Mouse (Mus musculus) limb, embryonic 12.5 days (tissue): Measurements from ENCODE around the gene Mmp11. TPM values are rescaled to one million over a fixed set of nuclear protein-coding genes. Genes with fewer than 3 reads are reported as not detected.

Experiments
- ATAC-seq: fragments of 200-750 bp; cut with Nextera tagmentation; 2 replicates; pipeline ENCODE4 v1.8.0; 2017; ENCODE audit warnings: low read depth, moderate TSS enrichment; ENCODE audit not compliant: insufficient number of reproducible peaks, insufficient read depth, low FRiP score, low TSS enrichment
- H3K27ac ChIP-seq: fragments of 300-500 bp; sonication (generic); 2 replicates; pipeline ENCODE4 v1.5.1; 2016; ENCODE audit warnings: mild to moderate bottlenecking, moderate library complexity
- H3K27me3 ChIP-seq: fragments of 300-500 bp; sonication (generic); 2 replicates; pipeline ENCODE4 v1.6.1; 2016; ENCODE audit warnings: mild to moderate bottlenecking, moderate library complexity
- H3K36me3 ChIP-seq: fragments of 300-500 bp; sonication (generic); 2 replicates; pipeline ENCODE4 v1.6.1; 2016; ENCODE audit warnings: mild to moderate bottlenecking, moderate library complexity
- H3K4me1 ChIP-seq: fragments of 300-500 bp; sonication (generic); replicated peaks from 2 replicates; pipeline ENCODE4 v1.6.1; 2016
- H3K4me2 ChIP-seq: fragments of 300-500 bp; sonication (generic); 2 replicates; pipeline ENCODE4 v1.6.1; 2016; ENCODE audit warnings: mild to moderate bottlenecking, moderate library complexity
- H3K4me3 ChIP-seq: fragments of 300-500 bp; sonication (generic); replicated peaks from 2 replicates; pipeline ENCODE4 v1.5.1; 2016; ENCODE audit warnings: mild to moderate bottlenecking
- H3K9ac ChIP-seq: fragments of 300-500 bp; sonication (generic); replicated peaks from 2 replicates; pipeline ENCODE4 v1.6.1; 2016; ENCODE audit warnings: mild to moderate bottlenecking, moderate library complexity
- H3K9me3 ChIP-seq: fragments of 300-500 bp; sonication (generic); 2 replicates; pipeline ENCODE4 v1.6.1; 2016; ENCODE audit warnings: mild to moderate bottlenecking, moderate library complexity
- WGBS: fragments of 180-500 bp; shearing (Covaris S2); methylation state at CpG from one replicate; pipeline ENCODE4 v1.1.7; 2016; 5-methylcytosine and 5-hydroxymethylcytosine counted together
- polyA plus RNA-seq: library from polyadenylated mRNA; unstranded; fragments of >200 nt; fragmentation: Nextera tagmentation; extraction: Ambion mirVana; gene quantifications from 2 replicates; pipeline ENCODE4 v1.2.1, GENCODE M21; 2016

Gene Mmp11
- 96.8 and 107 TPM in 2 replicates for polyA plus RNA-seq

DNA sequence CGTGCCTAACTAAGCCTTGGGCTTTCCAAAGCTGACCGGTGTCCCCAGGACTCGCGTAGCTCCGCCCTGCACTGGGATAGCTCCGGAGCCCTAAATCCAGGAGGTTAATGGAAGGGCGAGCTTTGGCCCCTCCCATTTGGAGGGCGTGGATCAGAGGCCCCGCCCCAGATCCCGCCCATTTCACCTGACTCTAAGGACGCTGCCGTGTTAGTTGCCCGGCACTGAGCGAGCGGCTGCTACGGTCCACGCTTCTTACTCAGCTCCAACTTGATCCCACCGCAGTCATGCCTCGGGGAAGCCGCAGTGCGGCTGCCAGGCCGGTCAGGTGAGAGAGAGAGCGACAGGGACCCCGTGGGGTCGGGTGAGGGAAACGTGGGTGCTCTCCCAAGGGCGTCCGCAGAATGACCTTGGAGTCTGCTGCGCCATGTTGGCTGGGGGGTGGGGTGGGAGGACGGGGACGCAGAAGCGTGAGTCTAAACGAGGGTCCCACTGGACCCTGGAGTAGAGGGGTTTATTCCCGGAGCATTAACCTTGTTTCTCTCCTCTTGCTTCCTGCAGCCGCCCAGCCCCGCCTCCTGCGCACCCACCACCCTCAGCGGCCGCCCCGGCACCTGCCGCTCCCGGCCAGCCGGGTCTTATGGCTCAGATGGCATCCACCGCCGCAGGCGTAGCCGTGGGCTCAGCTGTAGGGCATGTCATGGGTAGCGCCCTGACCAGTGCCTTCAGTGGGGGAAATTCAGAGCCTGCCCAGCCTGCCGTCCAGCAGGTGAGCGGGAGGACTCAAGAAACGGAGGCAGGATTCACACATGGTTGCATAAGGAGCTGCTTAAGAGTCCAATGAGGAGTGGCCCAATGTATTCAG, at the start of gene Mmp11:
TSS of gene Mmp11 (minus strand) at position 817 of the 862 bp plus-strand sequence.
- ATAC-seq, result peak; percentile 24; the same call in 1 of the 2 replicates
- Histone ChIP-seq H3K9me3 (no peaks in the 10 kb centered on the region), H3K4me1 (peaks cover 32% of the 10 kb centered on the region), H3K27me3 (peaks cover 55% of the 10 kb centered on the region), H3K4me2 (peak within 1 kb of the TSS; percentile 87), H3K36me3 (no peaks in the 10 kb centered on the region), H3K9ac (peak within 1 kb of the TSS; percentile 45), H3K4me3 (peak within 1 kb of the TSS; percentile 49), H3K27ac (no peak within 1 kb of the TSS)
- WGBS, result 1% methylated on average over 51 of the region's 51 CpGs

DNA sequence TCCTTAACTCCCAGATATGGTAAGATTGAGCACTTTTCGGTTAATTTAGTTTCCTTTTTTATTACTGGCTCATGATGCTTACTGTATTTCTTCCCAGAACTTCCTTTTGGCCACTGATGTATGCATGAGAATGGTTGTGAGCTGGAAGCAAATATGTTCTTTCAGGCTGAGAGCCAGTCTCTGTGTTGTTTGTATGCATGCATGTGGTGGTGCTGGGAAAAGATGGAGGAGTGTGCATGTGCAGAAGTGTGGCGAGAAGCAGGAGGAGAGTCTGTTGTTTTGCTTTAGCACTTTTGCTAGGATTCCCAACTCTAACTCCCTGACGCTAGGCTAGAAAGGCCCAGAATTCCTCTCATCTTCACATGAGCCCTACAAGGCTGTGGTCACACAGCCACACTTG, 43.1 kb upstream of the Mmp11 start:
- Histone ChIP-seq H3K4me3 (no peak overlapping the region), H3K36me3 (no peaks in the 10 kb centered on the region), H3K9ac (no peak overlapping the region), H3K9me3 (no peaks in the 10 kb centered on the region), H3K4me2 (no peak overlapping the region), H3K27me3 (no peaks in the 10 kb centered on the region), H3K4me1 (no peaks in the 10 kb centered on the region), H3K27ac (no peak overlapping the region)
- WGBS, result 81% methylated on average over 3 of the region's 3 CpGs
- no peak for ATAC-seq

DNA sequence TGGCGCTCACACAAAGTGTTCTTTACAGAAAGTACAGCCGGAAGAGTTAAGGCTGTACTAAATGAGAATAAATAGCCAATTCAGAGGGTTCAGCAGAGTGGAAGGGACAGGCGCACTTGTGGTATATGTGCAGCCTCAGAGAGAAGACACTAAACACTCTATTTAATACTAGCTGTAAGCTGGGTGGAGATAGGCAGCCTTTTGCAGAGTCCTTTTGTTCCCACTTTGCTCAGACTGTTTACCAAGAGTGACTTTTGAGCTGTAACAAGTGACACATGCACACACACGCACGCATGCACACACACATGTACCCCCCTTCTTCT, 42.5 kb upstream of the Mmp11 start:
- Histone ChIP-seq H3K36me3 (no peaks in the 10 kb centered on the region), H3K9ac (no peak overlapping the region), H3K4me2 (no peak overlapping the region), H3K4me1 (no peaks in the 10 kb centered on the region), H3K4me3 (no peak overlapping the region), H3K9me3 (no peaks in the 10 kb centered on the region), H3K27ac (no peak overlapping the region), H3K27me3 (no peaks in the 10 kb centered on the region)
- WGBS, result 89% methylated on average over 5 of the region's 5 CpGs
- no peak for ATAC-seq

DNA sequence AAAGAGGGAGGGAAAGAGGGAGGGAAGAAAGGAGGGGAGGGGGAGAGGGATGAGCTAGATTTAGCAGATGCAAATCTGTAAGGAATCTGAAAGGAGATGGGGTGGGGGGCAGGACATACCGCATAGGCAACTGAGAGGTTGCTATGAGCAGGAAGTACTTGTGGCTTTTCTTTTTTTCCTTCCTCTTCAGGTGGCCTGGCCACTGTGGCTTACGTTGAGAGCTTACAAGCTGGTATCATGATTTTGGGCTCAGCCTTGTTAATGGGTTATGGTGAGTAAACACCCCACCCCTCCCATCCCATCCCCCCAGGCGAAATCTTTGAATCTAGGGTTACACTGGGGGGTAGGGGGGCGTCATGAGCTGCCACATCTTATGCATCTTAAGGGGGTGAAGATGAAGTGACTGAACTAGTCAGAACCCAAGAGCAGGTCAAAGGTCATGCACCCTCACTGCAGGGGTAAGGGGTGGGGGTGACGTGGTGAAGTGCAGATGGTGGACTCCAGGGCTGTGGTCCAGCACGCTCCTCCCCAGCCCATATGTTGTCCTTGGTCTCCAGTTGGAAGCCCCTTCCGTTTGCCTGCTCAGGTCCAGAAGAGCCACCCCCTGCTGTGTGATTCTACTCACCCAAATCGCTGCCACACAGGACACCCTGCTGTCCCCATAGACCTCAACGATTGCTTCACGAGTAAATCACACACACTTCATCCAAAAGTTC, 42.0 kb upstream of the Mmp11 start:
- Histone ChIP-seq H3K9me3 (no peaks in the 10 kb centered on the region), H3K4me1 (no peaks in the 10 kb centered on the region), H3K4me3 (no peak overlapping the region), H3K27ac (no peak overlapping the region), H3K4me2 (no peak overlapping the region), H3K9ac (no peak overlapping the region), H3K27me3 (no peaks in the 10 kb centered on the region), H3K36me3 (no peaks in the 10 kb centered on the region)
- no peak for ATAC-seq
- 58% methylated on average over 10 of the region's 10 CpGs for WGBS

DNA sequence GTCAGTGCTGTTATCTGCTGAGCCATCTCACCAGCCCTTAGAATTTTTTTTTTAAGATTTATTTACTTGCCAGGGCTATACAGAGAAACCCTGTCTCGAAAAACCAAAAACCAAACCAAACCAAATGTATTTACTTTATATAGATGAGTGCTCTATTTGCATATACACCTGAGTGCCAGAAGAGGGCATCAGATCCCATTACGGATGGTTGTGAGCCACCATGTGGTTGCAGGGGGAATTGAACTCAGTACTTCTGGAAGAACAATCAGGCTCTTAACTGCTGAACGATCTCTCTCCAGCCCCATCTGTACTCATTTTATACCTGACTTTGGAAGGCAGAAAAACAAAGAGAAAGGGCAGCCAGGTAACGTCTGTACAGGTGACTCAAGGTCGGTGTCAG, 38.9 kb upstream of the Mmp11 start:
- Histone ChIP-seq H3K4me1 (no peaks in the 10 kb centered on the region), H3K36me3 (no peaks in the 10 kb centered on the region), H3K27ac (no peak overlapping the region), H3K4me3 (no peak overlapping the region), H3K27me3 (no peaks in the 10 kb centered on the region), H3K9me3 (no peaks in the 10 kb centered on the region), H3K4me2 (no peak overlapping the region), H3K9ac (no peak overlapping the region)
- WGBS, result 80% methylated on average over 5 of the region's 5 CpGs
- no peak for ATAC-seq

DNA sequence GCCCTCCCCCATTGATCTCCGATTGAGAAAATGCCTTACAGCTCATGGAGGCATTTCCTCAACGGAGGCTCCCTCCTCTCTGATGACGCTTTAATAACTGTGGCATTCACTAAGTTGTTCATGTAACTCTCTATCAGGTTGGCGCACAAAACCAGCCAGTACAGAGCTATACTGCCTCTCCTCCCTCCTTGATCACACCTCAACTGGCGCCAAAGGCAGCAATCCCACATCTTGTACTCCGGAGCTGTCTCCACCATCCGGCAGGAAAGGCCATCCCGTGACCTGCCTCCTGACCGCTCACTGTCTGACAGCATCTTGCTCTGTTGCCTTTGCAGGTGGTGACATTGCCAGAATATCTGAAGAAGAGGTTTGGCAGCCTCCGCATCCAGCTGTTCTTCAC, 37.5 kb upstream of the Mmp11 start:
- no peak overlapping the region for H3K9ac ChIP-seq
- no peak for ATAC-seq
- no peaks in the 10 kb centered on the region for H3K9me3 ChIP-seq
- H3K27me3 ChIP-seq, result no peaks in the 10 kb centered on the region
- no peak overlapping the region for H3K27ac ChIP-seq
- H3K4me2 ChIP-seq, result no peak overlapping the region
- no peaks in the 10 kb centered on the region for H3K36me3 ChIP-seq
- WGBS, result 87% methylated on average over 10 of the region's 10 CpGs
- no peak overlapping the region for H3K4me3 ChIP-seq
- no peaks in the 10 kb centered on the region for H3K4me1 ChIP-seq

DNA sequence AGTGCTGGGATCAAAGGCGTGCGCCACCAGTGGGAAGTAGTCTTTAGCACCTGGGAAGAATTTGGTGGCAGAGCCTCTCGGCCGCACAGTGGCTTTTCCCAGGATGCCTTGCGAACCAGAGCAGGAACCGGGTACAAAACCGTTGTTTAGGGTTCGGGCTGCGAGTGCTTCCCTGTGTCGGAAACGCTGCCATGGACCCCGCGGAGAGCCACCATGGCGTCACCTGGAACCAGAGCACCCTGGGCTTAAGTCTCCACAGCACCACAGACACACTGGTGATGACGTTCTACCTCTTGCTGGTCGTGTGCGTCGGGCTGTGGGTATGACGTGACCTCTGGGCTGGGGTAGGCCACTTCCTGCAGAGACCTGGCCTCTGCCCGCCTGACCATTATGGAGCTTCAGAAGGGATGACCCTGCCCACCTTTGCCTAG, 18.1 kb upstream of the Mmp11 start, which contains the start of gene Gm5134:
TSS of gene Gm5134 (plus strand) at position 134 of the 431 bp plus-strand sequence.
- peak within 1 kb of the TSS; percentile 44 for H3K4me2 ChIP-seq
- peaks cover 11% of the 10 kb centered on the region for H3K4me1 ChIP-seq
- H3K36me3 ChIP-seq, result no peaks in the 10 kb centered on the region
- H3K27me3 ChIP-seq, result peaks cover 33% of the 10 kb centered on the region
- no peaks in the 10 kb centered on the region for H3K9me3 ChIP-seq
- H3K9ac ChIP-seq, result peak within 1 kb of the TSS; percentile 37; the same call in 1 of the 2 replicates
- WGBS, result 23% methylated on average over 20 of the region's 20 CpGs
- H3K27ac ChIP-seq, result no peak within 1 kb of the TSS
- H3K4me3 ChIP-seq, result peak within 1 kb of the TSS; percentile 23
- no peak for ATAC-seq

DNA sequence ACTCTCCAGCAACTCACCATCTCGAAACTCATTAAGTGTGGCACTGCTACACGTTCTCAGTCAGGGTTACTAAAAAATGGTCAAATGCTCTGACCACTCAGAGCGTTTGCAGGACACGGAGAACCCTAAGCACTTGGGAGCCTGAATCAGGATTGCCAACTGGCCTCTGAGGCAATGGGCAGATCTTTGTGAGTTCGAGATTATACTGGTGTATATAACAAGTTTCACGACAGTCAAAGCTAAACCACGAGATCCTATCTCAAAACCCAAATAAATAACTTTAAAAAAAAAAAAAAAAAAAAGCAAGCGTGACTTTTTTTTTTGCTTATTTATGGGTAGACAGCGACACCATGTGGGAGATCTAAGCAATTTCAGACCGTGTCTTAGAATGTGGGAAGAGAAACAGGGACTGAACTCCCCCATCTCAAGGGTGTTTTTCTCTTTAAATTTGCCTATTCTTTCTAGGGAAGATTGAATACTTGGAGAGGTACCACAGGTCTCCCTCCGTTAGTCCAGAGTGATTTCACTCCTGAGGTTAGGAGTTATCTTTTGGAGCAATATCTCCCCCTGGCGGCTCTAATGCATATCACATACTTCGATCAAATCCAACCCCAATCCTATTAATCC, 15.2 kb upstream of the Mmp11 start:
- Histone ChIP-seq H3K27ac (no peak overlapping the region), H3K9me3 (no peaks in the 10 kb centered on the region), H3K27me3 (peaks cover 39% of the 10 kb centered on the region), H3K36me3 (no peaks in the 10 kb centered on the region), H3K9ac (peak overlapping the region; percentile 65), H3K4me2 (peak overlapping the region; percentile 87), H3K4me3 (peak overlapping the region; percentile 50), H3K4me1 (peaks cover 11% of the 10 kb centered on the region)
- 0 out of 2 replicates have a peak, but pooled peaks have one; percentile 6 for ATAC-seq
- WGBS, result 5% methylated on average over 13 of the region's 13 CpGs

DNA sequence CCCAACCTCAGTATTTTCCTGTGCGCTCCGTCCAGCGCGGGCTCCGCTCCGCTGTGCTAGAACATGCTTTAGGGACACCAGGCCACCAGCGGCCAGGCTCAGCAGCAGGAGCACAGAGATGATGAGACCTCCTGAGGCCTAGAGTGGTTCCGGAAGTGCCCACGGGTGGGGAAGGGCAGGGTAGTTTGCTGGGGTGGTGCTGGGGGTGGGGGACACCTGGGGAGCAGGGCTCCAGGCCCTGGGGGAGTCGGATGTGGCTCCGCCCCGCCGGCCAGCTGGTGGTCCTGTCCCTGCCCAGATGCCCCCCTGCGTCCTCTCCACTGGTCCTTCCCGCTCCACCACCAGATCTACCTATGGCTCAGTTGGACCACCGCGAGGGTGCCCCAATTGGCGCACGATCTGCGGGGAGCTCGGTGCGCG, 14.5 kb upstream of the Mmp11 start:
- WGBS, result 2% methylated on average over 23 of the region's 23 CpGs
- H3K4me3 ChIP-seq, result peak overlapping the region; percentile 50
- no peak overlapping the region for H3K27ac ChIP-seq
- peak overlapping the region; percentile 87 for H3K4me2 ChIP-seq
- no peaks in the 10 kb centered on the region for H3K9me3 ChIP-seq
- no peaks in the 10 kb centered on the region for H3K36me3 ChIP-seq
- H3K4me1 ChIP-seq, result peaks cover 11% of the 10 kb centered on the region
- peaks cover 39% of the 10 kb centered on the region for H3K27me3 ChIP-seq
- 0 out of 2 replicates have a peak, but pooled peaks have one; percentile 39 for ATAC-seq
- H3K9ac ChIP-seq, result peak overlapping the region; percentile 65

DNA sequence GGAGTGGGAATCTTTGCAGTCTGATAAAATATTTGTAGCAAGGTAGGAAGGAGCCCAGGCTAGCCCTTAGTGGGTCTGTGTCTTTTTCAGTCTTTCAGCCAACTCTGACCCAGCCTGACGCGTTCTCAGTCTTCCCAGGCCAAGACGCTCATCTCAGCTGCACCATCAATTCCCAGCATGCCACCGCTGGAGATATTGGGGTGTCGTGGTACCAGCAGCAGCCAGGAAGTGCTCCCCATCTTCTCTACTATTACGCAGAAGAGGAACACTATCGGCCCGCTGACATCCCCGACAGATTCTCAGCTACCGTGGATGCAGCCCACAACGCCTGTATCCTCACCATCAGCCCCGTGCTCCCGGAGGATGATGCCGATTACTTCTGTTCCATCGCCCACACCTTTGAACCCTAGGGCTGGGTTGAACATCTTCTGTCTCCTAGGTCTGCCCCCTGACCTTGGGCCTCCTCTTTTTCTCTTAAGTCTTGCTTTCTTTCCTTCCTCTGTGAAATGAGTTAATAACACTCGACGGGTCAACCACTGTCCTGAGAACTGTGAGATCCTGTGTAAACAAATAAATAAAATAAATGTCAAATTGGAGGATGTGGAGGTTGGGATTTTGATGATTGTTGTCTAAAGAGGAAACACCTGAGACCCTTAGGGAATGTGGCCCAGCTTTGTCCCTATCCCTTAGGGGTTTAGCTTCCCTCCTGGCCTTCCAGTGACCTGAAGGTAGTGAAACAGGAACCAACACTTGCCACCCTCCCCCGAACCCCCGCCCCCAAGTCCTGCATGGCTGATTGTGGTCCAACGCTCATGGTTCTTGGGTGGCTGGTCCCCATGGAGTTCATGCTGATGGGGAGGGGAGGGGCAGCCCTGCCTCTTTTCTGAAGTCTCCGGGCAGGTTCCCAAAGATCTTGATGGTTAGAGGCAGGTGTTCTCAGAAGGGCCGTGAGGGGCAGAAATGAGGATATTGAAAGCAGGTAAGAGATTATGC, 13.1 kb upstream of the Mmp11 start:
- Histone ChIP-seq H3K4me2 (no peak overlapping the region), H3K4me1 (peaks cover 11% of the 10 kb centered on the region), H3K9me3 (no peaks in the 10 kb centered on the region), H3K36me3 (no peaks in the 10 kb centered on the region), H3K27me3 (peaks cover 35% of the 10 kb centered on the region), H3K9ac (no peak overlapping the region), H3K4me3 (no peak overlapping the region), H3K27ac (no peak overlapping the region)
- WGBS, result 77% methylated on average over 22 of the region's 22 CpGs
- ATAC-seq, result no peak
